Mouse (Mus musculus): ENCODE results near the gene Strn3.
"Not testable (repeated sequence)": the region's sequence is repeated elsewhere in the genome, so short reads cannot be mapped to it uniquely, and the experiment has no call there.

Strn3 gene

DNA sequence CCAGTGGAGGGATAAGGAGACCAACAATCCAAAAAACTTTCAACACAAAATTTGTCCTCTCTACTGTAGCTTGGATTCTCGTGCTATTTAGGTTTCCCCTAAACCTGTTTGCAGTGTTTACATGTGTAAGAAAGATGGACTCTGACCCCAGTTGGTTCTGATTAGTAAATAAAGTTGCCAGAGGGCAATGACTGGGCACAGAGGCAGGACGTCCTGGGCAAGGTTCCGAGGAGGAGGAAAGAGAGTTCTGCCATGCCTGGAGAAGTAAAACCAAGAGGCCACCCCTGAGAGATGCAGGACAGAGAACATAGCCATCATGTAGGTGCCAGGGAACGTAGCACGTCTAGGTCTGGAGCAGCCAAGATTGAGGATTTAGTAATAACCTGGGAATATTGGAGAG is 79.3 kb downstream of the Strn3 start:
- no peak for DNase-seq (ENCODE audit: low spot score in 2 of 2)

DNA sequence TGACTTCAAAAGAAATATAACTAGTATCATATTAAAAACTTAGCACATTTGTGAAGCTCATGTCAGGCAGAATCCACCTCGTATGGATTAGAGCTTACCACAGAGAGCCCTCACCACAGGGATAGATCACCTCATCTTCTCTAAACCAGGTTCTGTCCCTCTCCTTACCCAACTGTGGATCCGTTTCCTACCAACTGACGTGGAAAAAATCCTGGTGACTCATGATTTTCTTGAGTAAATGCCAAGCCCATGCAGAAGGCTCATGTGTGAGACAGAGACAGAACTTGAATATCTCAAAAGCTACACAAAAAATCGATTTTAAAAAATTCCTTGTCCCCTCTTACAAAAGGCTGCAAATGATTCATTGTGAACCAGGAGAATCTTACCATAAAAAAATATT is 85.6 kb downstream of the Strn3 start:
- no peak for DNase-seq (ENCODE audit: low spot score in 2 of 2)

GRCm38 (mm10) chr12:51603306-51603705 is 88.4 kb downstream of the Strn3 start:
- DNase-seq (ENCODE audit: low spot score in 2 of 2), result no peak

- DNase-seq (ENCODE audit: low spot score in 2 of 2), result no peak
Observed at GRCm38 (mm10) chr12:51594030-51594470, 97.6 kb downstream of the Strn3 start.

DNA sequence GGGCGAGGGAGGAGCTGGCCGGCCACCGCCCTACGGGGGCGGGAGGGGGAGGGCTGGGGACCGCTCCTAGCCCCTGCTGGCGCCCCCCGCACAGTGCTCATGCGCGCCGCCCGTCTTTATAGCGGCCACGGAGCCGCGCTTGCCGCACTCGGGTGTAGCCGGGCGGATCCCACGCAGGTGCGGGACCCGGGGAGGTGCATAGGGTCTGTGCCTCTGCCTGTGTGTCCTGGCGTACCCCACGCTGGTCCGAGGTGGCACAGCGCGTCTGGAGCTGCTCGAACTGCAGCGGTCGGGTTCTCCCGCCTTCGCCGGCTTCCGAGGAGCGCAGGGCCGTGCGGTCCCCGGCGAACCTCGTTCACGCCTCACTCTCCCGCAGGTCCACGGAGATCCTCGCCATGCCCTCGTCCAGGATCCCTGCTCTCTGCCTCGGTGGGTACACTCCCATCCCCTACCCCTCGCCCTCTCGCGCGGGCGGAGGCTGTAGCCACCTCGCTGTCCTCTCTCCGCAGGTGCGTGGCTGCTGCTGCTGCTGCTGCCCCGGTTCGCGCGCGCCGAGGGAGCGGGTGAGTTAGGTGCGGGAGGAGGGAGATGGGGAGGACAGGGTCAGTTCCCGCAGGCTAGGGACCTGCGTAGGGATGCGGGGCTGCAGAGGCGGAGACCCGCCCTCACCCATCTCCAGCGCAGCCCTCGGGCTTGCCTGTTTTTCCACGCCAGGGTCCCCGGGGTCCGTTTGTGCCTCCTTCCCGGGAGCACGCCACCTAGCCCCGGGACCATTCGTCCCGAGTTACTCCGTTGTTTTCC is 98.3 kb downstream of the Strn3 start, which contains the start of gene Coch:
TSS of gene Coch (plus strand) at position 113 of the 801 bp plus-strand sequence.
- DNase-seq (ENCODE audit: low spot score in 2 of 2), result no peak

GRCm38 (mm10) chr12:51592888-51593228 is 98.8 kb downstream of the Strn3 start:
- DNase-seq (ENCODE audit: low spot score in 2 of 2), result no peak

DNA sequence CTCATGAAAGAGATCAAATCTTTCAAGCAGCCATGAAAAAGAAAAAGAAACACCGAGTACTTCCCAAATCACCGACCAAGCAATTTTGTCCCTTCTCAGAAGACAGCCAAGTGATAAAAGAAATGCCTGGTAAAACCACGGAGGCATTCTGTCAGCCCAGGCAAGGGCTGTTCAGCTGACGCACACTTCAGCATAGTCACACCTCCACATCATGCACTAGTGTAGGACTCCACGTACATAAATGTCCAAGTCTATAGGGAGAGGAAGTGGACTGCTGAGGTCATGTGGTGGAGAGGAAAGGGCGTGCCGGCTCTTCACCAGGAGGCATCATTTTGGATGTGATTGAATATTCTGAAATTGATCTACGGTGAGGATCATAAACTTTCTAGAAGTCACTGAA is 99.8 kb downstream of the Strn3 start:
- no peak for DNase-seq (ENCODE audit: low spot score in 2 of 2)

DNA sequence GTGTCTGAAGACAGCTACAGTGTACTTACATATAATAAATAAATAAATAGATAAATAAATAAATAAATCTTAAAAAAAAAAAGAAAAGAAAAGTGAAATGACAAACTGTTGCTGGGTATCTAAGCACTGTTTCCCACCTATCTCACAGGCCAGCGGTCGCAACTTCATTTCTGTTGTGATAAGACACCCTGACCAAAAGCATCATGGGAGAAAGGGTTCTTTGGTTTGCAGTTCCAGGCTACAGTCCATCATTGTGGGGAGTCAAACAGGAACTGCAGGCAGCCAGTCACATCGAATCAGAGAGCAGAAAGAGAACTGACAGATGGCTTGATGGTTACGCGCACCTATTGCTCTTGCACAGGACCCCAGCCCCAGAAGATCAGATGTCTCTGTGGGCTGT is 102.4 kb downstream of the Strn3 start:
- no peak for DNase-seq (ENCODE audit: low spot score in 2 of 2)

DNA sequence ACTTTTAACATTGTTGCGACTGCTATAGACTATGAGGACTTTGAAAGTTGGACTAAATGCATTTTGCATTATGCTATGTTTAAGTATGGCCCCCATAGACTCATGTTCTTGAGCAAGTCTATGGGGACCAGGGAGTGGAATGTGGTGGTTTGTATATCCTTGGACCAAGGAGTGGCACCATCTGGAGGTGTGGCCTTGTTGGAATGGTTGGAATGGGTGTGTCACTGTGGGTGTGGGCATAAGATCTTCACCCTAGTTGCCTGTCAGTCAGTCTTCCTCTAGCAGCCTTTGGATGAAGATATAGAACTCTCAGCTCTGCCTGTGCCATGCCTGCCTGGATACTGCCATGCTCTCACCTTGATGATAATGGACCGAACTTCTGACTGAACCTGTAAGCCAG is 113.9 kb downstream of the Strn3 start:
- not testable (repeated sequence) for DNase-seq (ENCODE audit: low spot score in 2 of 2)

DNA sequence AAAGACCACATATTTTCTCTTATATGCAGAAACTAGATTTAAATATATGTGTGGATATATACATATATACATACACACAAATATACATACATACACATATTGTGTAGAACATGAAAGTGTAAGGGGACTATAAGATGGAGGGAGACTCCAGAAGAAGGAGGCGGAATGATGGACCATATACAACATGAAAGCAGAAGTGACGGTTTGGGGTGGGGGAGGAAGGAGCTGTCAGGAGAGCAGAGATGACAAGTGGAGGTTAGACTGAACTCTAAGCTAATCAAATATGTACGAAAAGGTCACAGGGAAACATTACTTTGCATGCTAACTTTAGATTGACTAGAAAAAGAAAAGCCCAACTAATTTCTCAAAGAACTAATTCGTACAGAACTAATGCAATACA is 119.0 kb downstream of the Strn3 start:
- no peak for DNase-seq (ENCODE audit: low spot score in 2 of 2)

DNA sequence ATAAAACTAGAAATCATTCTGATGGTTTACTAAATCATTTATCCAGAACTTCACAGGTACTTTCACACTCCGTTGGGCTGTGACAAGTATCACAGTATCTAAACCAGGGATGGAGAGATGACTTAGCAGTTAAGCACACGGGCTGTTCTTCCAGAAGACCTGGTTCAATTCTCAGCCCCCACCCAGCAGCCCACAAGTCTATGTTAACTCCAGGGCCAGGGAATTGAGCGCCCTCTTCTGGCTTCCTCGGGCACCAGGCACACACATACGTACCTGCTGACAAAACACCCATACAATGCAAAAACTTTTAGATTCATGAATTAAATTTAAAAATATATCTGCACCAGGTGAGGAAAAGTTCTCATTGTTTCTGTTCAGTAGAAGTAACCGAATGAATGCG is 121.8 kb downstream of the Strn3 start:
- DNase-seq (ENCODE audit: low spot score in 2 of 2), result no peak

DNA sequence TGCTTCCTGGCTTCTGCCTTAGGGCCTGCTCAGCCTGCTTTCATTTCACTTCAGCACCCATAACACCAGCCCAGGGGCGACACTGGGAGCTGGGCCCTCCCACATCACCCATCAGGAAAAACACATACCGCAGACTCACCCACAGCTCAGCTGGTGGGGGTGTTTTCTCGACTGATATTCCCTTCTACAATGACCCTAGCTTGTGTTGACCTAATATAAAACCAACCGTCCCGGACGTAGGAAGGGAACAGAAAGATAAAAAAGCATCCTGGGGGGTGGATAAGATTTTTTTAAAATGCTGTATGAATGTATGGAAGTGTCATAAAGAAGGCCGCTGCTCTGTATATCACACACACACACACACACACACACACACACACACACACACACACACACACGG is 122.2 kb downstream of the Strn3 start:
- no peak for DNase-seq (ENCODE audit: low spot score in 2 of 2)

GRCm38 (mm10) chr12:51567225-51567624 is 124.5 kb downstream of the Strn3 start:
- DNase-seq (ENCODE audit: low spot score in 2 of 2), result no peak

DNA sequence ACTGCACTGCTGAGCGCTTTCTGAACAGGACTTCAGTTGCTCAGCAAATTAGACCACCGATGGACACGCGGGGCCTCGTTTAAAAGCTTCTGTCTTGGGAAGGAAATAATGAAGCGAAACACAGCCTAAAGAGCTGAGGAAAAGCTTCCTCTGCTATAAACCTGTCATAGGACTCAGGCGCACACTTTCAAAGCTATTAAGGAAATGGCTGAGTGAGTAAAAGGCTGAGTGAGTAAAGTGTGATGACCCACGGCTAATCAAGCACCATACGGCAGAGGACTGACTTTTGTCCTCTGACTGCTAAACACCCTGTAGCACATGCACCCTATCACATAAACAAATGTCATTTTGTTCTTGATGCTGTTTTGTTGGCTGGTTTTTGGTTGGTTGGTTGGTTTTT is 130.3 kb downstream of the Strn3 start:
- DNase-seq (ENCODE audit: low spot score in 2 of 2), result no peak
